8 mouse cellular contexts compared by ENCODE assay signal in the genomic region with DNA sequence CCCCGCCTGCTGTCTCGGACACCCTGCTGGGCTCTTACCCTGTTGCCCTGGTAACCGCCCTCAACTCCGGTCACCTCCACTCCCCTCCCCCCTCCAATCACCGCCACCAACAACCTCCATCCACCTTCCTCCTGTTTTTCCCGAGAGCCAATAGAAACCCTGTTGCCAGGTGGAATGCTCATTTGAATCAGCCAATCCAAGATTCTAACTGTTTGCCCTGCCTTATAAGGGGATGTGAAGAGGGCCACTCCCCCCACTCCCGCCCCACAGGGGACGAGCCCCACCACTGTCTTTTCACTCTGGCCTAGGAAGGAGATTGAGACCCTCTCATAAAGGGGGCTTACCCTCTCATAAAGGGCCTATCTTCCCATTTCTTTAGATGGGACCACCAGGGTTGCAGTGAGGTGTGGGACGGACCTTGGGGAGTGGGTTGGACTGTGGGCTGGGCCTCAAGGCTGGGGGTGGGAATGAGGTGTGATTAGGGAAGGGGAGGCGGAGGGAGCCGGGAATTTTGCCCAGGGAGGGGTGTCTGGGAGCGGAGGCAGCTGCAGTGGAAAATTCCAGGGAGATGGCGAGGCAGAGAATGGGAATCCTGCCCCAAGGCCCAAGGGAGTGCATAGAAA. TPM values are rescaled to one million over a fixed set of nuclear protein-coding genes. Genes with fewer than 3 reads are reported as not detected.
DNase-seq lines count a peak whose midpoint lies in the region; ATAC-seq lines count a peak whose summit lies in the region.

A gene (minus strand): TSS at position 409 of the 623 bp plus-strand sequence.

- no peaks in the 10 kb centered on the region for H3K9me3 ChIP-seq in hindbrain, embryonic 13.5 days

- under 1% methylated on average over 13 of the region's 13 CpGs for WGBS in hindbrain, embryonic 13.5 days

- H3K4me3 ChIP-seq in hindbrain, embryonic 13.5 days = peak within 1 kb of the TSS; percentile 93

- H3K27me3 ChIP-seq in hindbrain, embryonic 13.5 days = no peaks in the 10 kb centered on the region

- H3K27ac ChIP-seq in hindbrain, embryonic 13.5 days = peak within 1 kb of the TSS; percentile 100

- peaks cover 2% of the 10 kb centered on the region for H3K36me3 ChIP-seq in hindbrain, embryonic 13.5 days

- H3K4me1 ChIP-seq in hindbrain, embryonic 13.5 days (replicated peaks) = peaks cover 48% of the 10 kb centered on the region

- peak within 1 kb of the TSS; percentile 100 for H3K4me2 ChIP-seq in hindbrain, embryonic 13.5 days

- H3K9ac ChIP-seq in hindbrain, embryonic 13.5 days = peak within 1 kb of the TSS; percentile 100

- peak; percentile 85 for ATAC-seq in hindbrain, embryonic 13.5 days (ENCODE audit: low FRiP score)

- DNase-seq in Muller cell, postnatal 12 days (ENCODE audit: inconsistent ontology term) = peak; percentile 99
- DNase-seq in cerebellum, postnatal 14 days = peak; percentile 99 to 100
- DNase-seq in frontal cortex, postnatal 25 days (ENCODE audit: low spot score in 2 of 2) = peak; percentile 67 to 82
- peak; percentile 90 to 97 for DNase-seq in layer of hippocampus, postnatal 14 days (ENCODE audit: low spot score in 2 of 2)
- DNase-seq in lung, postnatal 10 days = peak; percentile 97
- DNase-seq in ovary, postnatal 36 days (ENCODE audit: low spot score) = peak; percentile 91
- DNase-seq in urinary bladder, postnatal 10 days (ENCODE audit: low spot score) = peak; percentile 82

RNA-seq across cellular contexts. Expression of the gene that starts here (rescaled TPM):
- 744 and 801 TPM in 2 replicates for polyA plus RNA-seq in hindbrain, embryonic 13.5 days (2015; fragmentation: Nextera tagmentation; extraction: Ambion mirVana)
- 1,000 to 10,000 TPM; 1,231 to 1,331 TPM for total RNA-seq in layer of hippocampus, postnatal 14 days (2021)

Comparison
In these comparisons a context has a peak if more than half of its experiments do, and no peak if none do; other contexts are left out.
1. Peak in every context shown above with its lines: DNase-seq, ATAC-seq, H3K4me3 ChIP-seq and H3K27ac ChIP-seq.